Mouse (Mus musculus) retina, adult 2 months (tissue): ENCODE data around the gene Lap3.

Experiments
- DNase-seq: peaks from one replicate; pipeline ENCODE4 v3.0.0-alpha.2; 2012; ENCODE audit warnings: low read depth, low spot score

Lap3 gene

DNA sequence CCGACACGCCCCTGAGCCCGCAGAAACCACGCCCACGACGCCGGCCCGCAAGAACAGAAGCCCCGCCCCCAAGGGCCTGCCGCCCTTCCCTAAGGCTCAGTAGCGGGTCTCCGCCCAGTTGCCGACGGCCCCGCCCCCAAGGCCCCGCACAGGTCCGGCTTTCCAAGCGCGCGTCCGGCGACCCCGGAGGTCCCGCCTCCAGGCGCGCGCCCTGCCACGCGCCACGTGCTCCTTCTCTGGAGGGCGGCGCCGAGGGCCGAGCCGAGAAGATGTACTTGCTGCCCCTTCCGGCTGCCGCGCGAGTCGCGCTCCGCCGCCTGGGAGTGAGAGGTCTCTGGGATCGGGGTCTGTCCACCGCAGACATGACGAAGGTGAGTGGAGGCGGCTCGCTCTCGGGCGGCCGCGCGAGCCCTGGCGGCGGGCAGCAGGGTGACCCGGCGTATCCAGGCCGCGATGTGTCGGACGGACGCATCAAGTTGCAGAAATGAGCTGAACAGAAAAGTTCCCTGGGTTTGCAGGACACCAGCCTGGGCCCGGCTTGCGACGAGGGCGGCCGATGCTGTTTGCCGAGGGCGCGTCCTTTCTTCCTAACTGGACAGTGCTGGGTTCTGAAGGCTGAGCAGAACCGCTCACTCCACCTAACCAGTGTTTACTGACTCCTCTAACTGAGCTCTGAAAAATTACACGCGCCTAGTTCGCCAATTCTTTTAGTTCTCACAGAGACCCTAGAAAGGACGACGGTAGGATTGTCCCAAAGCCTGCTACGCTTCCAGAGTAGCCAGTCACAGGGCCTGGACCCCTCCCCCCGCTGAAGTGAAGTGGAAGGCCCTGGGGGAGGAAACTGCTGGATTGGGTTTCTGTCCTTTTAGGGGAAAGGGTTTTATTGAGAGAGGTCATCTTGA lies at the start of gene Lap3:
TSS of gene Lap3 (plus strand) at position 184 of the 902 bp plus-strand sequence.
- peak; percentile 90 for DNase-seq

DNA sequence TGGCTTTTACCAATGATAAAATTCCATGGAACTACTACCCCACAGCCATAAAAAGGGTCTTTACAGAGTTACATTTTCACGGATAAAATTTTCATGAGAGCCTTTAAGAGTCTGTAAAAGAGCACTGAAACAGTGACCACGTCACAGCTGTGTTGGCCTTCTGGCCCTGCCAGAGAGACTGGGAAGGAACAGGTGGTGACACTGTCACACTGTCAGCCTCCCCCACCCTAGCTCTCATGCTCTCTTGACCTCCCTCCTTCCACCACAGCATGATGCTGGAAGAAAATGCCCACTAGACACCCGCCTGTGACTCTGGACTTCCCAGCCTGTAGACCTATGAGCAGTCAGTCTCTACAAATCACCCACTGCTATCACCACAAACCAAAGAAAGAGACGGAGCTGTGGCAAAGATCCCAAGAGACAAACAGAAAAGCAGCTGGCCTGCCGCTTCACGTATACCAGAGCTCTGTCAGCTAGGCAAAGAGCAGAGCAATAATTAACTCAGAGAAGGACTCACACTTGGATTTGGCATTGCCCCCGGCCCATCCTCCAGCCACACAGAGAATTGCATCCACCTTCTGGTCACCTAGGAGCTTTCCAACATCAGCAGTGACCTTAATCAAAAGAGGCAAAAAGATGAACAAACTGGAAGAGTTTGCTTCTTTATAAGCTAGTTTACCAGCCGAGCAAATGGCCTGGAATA lies 48.9 kb upstream of the Lap3 start:
- no peak for DNase-seq

DNA sequence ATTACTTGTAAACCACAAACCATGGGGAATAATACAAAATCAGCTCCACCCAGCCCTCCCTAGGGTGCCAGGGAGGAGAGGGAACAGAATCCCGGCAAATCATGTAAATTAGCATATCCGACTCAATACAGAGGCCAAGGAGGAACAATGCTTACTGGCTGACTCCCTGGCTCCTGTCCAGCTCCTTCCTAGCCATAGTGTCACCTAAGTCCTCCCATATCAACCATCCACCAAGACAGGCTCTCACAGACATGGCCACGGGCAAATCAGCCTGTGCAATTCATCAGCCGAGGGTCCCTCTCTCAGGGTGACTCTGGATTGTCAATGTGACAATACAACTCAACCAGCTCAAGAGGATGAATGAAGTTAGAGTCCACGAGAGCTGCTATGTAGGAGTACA lies 44.5 kb upstream of the Lap3 start:
- DNase-seq, result no peak

- no peak for DNase-seq
Measured at GRCm38 (mm10) chr5:45449206-45449605, 44.0 kb upstream of the Lap3 start.

DNA sequence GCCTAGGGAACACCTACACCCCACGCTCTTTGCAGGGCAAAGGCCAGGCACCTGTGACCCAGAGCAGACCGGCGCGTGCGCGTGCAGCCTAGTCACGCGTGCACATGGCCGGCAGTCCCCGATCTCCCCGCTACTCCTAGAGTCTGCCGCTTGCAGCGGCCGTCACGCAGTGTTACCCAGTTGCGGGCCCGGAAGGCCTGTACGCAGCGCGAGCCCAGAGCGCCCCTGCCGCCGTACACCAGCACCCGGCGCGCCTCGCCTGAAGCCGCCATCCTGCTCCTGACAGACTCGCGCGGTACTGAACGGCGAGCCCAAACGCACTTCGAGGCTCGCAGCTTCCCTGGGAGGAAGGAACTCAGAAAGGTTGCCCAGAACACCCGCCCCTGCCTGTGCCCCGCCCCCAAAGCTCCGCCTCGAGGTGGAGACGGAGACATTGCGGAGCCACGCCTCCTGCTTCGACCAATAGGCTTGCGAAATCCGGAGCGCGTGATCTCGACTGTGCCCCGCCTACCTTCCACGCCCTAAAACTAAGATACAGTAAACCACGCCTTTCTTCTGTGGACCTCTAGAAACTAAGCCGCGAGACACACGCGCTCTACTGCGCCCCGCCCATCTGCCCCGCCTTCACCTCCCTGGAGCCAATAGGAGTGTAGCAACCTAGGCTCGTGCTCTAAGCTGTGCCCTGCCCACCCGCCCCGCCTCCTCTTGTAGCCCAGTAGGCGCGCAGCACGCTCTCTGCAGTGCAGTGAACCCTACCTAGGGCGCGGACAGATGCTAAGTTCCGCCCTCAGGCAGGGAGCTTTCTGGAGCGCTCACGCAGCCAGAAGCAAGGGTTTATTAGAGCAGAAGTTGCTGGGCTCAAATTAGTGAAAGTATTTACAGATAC lies 43.1 kb upstream of the Lap3 start, which contains the start of gene Qdpr:
TSS of gene Qdpr (minus strand) at position 406 of the 886 bp plus-strand sequence.
- DNase-seq, result peak; percentile 97

DNA sequence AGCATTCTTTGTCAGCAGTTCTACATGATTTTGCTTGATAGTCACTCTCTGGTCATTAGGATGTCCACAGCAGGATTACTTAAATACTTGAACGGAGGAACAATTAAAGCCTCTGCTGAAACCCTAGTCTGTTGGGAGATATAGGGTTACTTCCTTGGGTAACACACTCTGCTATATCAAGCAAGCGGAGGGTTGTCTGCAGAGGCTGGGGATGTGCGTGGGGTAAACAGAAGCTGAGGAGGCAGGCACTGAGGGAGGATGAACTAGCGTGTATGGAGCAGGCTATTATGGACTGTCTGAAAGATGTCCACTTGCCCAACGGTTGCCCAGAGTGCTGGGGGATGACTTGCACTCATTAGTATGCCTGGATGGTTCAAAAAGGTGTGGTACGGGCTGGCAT lies 39.7 kb upstream of the Lap3 start, which contains the start of gene Clrn2:
TSS of gene Clrn2 (plus strand) at position 301 of the 400 bp plus-strand sequence.
- DNase-seq, result no peak

DNA sequence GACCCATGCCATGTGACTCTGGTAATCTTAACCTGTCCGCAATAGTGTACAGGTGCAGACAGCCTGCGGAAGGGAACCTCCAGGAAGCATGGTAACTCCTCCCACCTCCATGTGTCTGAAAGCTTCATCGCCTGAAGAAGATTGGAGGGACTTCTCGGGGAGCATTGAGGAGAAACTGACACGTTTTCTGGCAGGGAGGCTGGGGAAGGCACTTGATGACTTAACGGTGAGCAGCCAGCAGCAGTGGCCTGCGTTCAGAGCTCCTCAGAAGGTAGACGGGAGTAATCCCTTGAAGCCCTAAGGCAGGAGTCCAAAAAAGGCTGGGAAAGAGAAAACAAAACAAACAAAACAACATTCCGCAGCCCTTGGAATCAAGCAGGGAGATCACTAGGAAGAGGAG lies 38.7 kb upstream of the Lap3 start:
- no peak for DNase-seq

DNA sequence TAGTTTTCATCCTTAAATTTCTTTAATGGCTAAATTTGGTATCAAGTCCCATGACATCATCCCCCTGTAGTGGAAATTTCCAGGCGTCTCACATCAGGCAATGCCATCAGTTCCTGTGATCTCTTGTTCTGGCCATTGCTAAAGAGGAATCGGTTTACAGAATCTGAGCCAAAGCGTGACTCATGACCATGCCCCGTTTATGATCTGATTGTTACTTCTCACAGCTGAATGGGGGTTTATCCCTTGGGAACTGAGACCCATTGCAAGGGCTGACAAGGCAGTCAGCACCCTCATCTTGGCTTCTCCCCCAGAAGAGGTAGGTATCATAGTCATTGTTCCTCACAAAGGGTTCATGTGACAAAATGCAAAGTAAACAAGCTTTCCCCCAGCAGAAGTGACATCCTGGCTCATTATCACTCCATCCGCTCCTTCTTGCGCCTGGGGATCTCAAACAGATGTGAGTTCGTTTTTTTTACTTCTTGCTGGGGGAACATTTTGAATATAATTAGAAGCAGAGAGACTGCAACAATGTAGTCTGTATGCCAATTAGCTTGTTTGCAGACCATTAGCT lies 20.2 kb upstream of the Lap3 start:
- DNase-seq, result no peak

GRCm38 (mm10) chr5:45473521-45473920 lies 19.7 kb upstream of the Lap3 start:
- DNase-seq, result no peak

DNA sequence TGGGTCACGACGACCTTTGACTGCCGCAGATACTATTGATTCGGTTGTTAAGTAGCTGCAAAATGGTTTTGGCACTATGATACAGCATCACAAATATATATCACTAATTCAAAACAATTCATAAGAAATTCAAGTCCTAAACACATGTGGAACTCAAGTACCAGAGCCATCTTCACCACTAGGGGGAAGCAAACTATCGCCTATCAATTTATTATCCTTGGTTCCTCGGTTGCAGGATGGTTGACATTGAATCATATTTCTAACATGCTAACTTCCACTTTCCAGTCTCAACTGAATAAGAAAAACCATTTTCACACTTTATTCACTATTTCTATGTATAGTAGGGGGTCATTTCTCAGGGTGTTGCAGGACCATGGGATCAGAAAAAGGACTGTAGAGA lies 19.0 kb upstream of the Lap3 start:
- DNase-seq, result no peak

DNA sequence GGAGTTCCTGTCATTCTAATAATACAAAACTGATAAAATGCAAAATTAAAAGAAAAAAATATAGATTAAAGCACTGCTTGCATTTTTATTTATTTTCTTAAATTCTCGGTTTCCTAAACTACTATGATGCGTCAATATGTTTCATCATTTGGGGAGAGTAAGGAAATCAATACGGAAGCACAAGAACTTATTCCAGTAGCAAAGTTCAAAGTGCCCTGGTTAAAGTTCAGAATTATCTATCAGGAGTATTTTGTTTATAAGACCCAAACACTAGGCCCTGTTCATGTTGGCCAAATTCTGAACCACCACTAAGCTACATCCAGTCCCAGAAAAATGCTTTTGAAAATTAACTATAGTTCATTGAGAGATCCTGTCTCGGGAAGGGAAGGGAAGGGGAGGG lies 18.4 kb upstream of the Lap3 start:
- no peak for DNase-seq

- DNase-seq, result no peak
Measured at GRCm38 (mm10) chr5:45475771-45476170, 17.4 kb upstream of the Lap3 start.

DNA sequence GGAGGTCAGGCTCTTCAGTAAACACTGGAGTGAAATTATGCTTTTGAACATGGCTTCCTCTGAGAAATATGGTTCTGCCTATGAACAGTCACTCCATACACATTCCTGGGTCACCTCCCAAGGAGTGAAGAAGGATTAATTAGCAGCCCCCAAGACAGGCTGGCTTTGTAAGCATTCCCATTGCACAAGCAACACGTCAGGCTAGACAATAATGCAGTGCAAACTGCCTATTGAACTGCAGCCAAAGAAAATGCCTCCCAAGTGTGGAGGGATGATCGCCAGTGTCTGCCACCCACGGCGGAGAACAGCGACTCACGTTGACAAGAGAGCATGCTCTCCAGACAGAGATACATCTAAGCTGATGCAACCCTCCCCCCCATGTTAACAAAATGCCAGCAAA lies 16.9 kb upstream of the Lap3 start:
- no peak for DNase-seq

GRCm38 (mm10) chr5:45477601-45478000 lies 15.6 kb upstream of the Lap3 start:
- DNase-seq, result no peak

- no peak for DNase-seq
Measured at GRCm38 (mm10) chr5:45480066-45480465, 13.1 kb upstream of the Lap3 start.

- no peak for DNase-seq
Measured at GRCm38 (mm10) chr5:45481125-45481524, 12.0 kb upstream of the Lap3 start.

DNA sequence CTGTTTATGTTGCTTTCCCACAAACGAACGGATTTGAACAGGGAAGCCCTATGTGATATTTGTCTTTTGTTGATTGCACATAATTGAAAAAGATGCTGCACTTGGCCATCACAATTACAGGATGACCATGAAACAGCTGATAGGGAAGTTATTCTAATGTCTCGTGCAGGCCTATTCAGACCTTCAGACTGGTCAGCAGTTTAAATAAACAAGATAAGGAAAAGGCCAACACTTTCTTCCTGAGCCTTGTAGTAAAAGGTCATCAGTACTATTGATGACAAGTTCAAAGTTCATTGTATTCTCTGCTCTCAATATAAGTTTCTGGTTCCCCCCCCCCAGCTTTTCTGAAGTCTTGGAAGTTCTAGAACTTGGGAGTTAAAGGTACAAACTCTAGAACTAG lies 10.6 kb upstream of the Lap3 start:
- DNase-seq, result no peak

DNA sequence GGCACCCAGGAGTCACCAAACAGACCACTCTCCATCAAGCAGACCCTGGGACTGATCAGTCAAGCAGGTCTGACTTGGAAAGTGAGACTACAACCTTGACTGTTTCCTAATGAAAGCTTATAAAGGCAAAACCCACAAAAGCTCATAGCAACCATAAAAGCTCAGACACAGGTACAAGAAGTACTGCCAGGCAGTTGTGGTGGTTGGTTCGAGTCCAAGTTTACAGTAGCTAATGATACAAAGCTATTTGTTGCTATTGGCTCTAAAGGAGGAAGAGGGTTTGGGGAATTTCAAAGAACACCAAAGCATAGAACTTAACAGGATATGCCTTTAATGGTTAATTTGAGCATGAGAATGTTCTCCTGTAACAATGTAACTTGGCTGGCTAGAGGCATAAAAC lies 9.5 kb upstream of the Lap3 start:
- no peak for DNase-seq

DNA sequence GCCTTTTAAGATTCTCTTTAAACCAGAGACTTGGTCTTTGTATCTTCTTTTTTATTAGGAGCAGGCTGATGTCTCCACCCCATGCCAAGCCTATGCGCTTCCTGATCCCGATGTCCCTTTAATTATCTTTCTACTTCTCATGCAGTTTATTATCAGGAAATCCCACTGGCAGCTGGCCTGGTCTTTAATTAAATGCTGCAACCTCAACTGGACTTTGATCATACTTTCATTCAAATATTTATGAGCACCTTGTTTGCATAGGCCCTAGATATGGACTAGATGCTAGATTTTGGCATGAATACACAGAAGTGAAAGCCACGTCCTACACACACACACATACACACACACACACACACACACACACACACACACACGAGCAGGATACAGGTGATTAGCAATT lies 1.4 kb upstream of the Lap3 start:
- no peak for DNase-seq

DNA sequence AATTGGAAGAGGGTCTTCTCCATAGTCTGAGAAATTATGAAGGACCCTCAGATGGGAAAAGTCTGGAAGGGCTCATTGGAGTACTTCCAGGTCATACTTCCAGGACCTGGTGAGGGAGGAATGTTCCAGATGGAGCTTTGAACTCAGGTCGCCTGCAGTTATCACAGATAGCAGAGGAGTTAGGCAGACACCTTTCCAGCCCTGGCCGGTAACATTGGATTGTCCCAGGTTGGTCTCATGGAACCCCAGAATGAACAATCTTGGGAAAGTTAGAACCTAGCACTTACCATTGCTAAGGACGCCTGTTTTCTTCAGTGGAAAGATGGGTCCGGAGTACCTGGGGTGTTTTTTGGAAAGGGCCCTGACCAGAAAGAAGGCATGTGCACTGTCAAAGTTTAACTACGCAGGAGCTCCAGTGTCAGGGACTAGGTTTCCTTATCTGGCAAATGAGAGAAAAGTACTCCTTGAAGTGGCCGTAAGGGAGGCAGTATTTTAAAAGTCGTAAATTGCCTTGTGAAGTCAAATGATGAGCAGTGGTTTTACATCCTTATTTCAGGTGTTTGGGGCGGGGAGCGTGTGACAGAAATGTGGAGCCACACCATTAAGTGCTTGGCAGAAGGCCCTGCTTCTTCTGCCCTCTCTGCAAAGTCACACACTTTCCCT lies 1.1 kb downstream of the Lap3 start:
- DNase-seq, result no peak

- DNase-seq, result no peak
Measured at GRCm38 (mm10) chr5:45495429-45495975, 2.3 kb downstream of the Lap3 start.
